Mouse (Mus musculus) stomach, embryonic 16.5 days (tissue): Measurements from ENCODE around the gene Prl8a9. TPM values are rescaled to one million over a fixed set of nuclear protein-coding genes. Genes with fewer than 3 reads are reported as not detected.

Experiments used
- ATAC-seq: fragments of 200-750 bp; cut with Nextera tagmentation; 2 replicates; pipeline ENCODE4 v1.8.0; 2017; ENCODE audit warnings: moderate number of reproducible peaks, moderate TSS enrichment; ENCODE audit not compliant: insufficient read depth, low FRiP score
- H3K27ac ChIP-seq: fragments of 300-500 bp; sonication (generic); 2 replicates; pipeline ENCODE4 v1.5.1; 2014; ENCODE audit warnings: low read length
- H3K27me3 ChIP-seq: fragments of 300-500 bp; sonication (generic); 2 replicates; pipeline ENCODE4 v1.6.1; 2014; ENCODE audit warnings: low read length, control low read depth, mixed read lengths; ENCODE audit not compliant: control insufficient read depth, insufficient read depth
- H3K36me3 ChIP-seq: fragments of 300-500 bp; sonication (generic); 2 replicates; pipeline ENCODE4 v1.6.1; 2014; ENCODE audit warnings: low read length; ENCODE audit not compliant: control insufficient read depth, insufficient read depth
- H3K4me1 ChIP-seq: fragments of 300-500 bp; sonication (generic); 2 replicates; pipeline ENCODE4 v1.6.1; 2014; ENCODE audit warnings: low read length, control low read depth, mixed read lengths; ENCODE audit not compliant: control insufficient read depth, insufficient read depth
- H3K4me2 ChIP-seq: fragments of 300-500 bp; sonication (generic); 2 replicates; pipeline ENCODE4 v1.6.1; 2014; ENCODE audit warnings: low read depth, low read length, mixed read lengths
- H3K4me3 ChIP-seq: fragments of 300-500 bp; sonication (generic); replicated peaks from 2 replicates; pipeline ENCODE4 v1.5.1; 2014; ENCODE audit warnings: mild to moderate bottlenecking, low read length
- H3K9ac ChIP-seq: fragments of 300-500 bp; sonication (generic); 2 replicates; pipeline ENCODE4 v1.6.1; 2014; ENCODE audit warnings: low read length
- H3K9me3 ChIP-seq: fragments of 300-500 bp; sonication (generic); replicated peaks from 2 replicates; pipeline ENCODE4 v1.6.1; 2016; ENCODE audit warnings: low read length, control low read depth; ENCODE audit not compliant: control insufficient read depth
- WGBS: fragments of 180-500 bp; shearing (Covaris S2); extraction: QIAGEN DNeasy Blood & Tissue Kit; methylation state at CpG from one replicate; pipeline ENCODE4 v1.1.7; 2014; 5-methylcytosine and 5-hydroxymethylcytosine counted together
- polyA plus RNA-seq: library from polyadenylated mRNA; unstranded; fragments of >200 nt; fragmentation: Nextera tagmentation; extraction: Ambion mirVana; gene quantifications from 2 replicates; pipeline ENCODE4 v1.2.1, GENCODE M21; 2015

The Prl8a9 gene
- polyA plus RNA-seq, result not detected in 2 replicates

DNA sequence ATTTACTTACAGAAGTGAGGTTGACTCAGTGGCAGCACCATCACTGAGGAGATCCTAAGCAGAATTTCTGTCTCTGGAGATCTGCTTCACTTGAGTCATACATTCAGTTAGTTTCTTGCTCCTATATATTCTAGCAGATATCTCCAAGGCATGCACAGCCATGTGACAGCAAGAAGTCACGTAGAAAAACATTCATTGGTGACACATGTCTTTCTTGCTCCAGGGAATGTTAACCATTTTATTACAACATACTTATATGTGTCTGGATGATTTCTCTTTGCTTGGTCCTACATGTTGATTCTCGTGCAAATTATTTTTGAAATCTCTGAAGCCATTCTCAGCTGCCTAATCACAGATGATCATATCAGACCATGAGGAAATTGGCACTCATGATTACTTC lies at the start of gene Prl8a9:
Prl8a9 (minus strand) TSS at position 101 of the 400 bp plus-strand sequence.
- Histone ChIP-seq H3K4me3 (no peak within 1 kb of the TSS), H3K9me3 (no peaks in the 10 kb centered on the region)

DNA sequence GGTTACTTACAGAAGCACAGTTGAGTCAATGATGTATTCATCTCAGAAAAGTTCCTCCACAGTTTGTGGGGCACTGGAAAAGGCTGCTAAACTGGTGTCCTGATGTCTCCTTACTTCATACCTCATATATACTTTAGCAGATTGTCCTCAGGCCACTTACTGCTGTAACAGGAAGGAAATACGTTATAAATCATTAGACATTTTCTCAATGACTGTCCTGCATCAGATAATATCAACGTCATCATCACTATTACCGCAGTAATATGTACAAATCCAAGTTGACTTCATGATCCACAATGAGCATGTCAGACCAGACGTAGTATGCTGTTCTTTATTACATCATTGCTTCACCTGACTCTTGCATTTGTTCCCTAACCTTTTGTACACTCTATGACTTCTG lies 46.1 kb upstream of the Prl8a9 start, which contains the start of gene Prl7b1:
Prl7b1 (minus strand) TSS at position 101 of the 400 bp plus-strand sequence.
- Histone ChIP-seq H3K4me1 (no peaks in the 10 kb centered on the region), H3K4me3 (no peak within 1 kb of the TSS), H3K9ac (no peak within 1 kb of the TSS), H3K27ac (no peak within 1 kb of the TSS), H3K4me2 (no peak within 1 kb of the TSS), H3K9me3 (no peaks in the 10 kb centered on the region), H3K36me3 (no peaks in the 10 kb centered on the region), H3K27me3 (no peaks in the 10 kb centered on the region)
- no peak for ATAC-seq
- WGBS, result 70% methylated on average over 4 of the region's 4 CpGs

More for the DNA sequence above, at the start of gene Prl8a9:
- ATAC-seq, result no peak
- Histone ChIP-seq H3K36me3 (no peaks in the 10 kb centered on the region), H3K4me2 (no peak within 1 kb of the TSS), H3K4me1 (no peaks in the 10 kb centered on the region), H3K27me3 (no peaks in the 10 kb centered on the region), H3K9ac (no peak within 1 kb of the TSS), H3K27ac (no peak within 1 kb of the TSS)
- WGBS, result 85% methylated on average over 2 of the region's 2 CpGs

- Histone ChIP-seq H3K36me3 (no peaks in the 10 kb centered on the region), H3K27me3 (no peaks in the 10 kb centered on the region), H3K27ac (no peak within 1 kb of the TSS), H3K4me1 (no peaks in the 10 kb centered on the region), H3K9me3 (no peaks in the 10 kb centered on the region), H3K4me2 (no peak within 1 kb of the TSS), H3K4me3 (no peak within 1 kb of the TSS), H3K9ac (no peak within 1 kb of the TSS)
- WGBS, result 67% methylated on average over 2 of the region's 2 CpGs
- ATAC-seq, result no peak
Observed at GRCm38 (mm10) chr13:27582071-27582470, 17.7 kb upstream of the Prl8a9 start, which contains the start of gene Prl8a1. TSS of gene Prl8a1 (minus strand) at chr13:27582171.

- no peak for ATAC-seq
- Histone ChIP-seq H3K9ac (no peak overlapping the region), H3K4me1 (no peaks in the 10 kb centered on the region), H3K27ac (no peak overlapping the region), H3K4me2 (no peak overlapping the region), H3K9me3 (no peaks in the 10 kb centered on the region), H3K27me3 (no peaks in the 10 kb centered on the region), H3K4me3 (no peak overlapping the region), H3K36me3 (no peaks in the 10 kb centered on the region)
Observed at GRCm38 (mm10) chr13:27553336-27553735, 11.1 kb downstream of the Prl8a9 start.

- Histone ChIP-seq H3K4me3 (no peak overlapping the region), H3K27me3 (no peaks in the 10 kb centered on the region), H3K4me2 (no peak overlapping the region), H3K27ac (no peak overlapping the region), H3K4me1 (no peaks in the 10 kb centered on the region), H3K36me3 (no peaks in the 10 kb centered on the region), H3K9me3 (no peaks in the 10 kb centered on the region), H3K9ac (no peak overlapping the region)
- no peak for ATAC-seq
- WGBS, result 82% methylated on average over 4 of the region's 4 CpGs
Observed at GRCm38 (mm10) chr13:27523156-27523555, 41.2 kb downstream of the Prl8a9 start.

- no peak for ATAC-seq
- WGBS, result 83% methylated on average over 4 of the region's 4 CpGs
- H3K9me3 ChIP-seq, result no peaks in the 10 kb centered on the region
Observed at GRCm38 (mm10) chr13:27513117-27513516, 51.3 kb downstream of the Prl8a9 start, which contains the start of gene Prl8a8. TSS of gene Prl8a8 (minus strand) at chr13:27513217.

More at GRCm38 (mm10) chr13:27513117-27513516, 51.3 kb downstream of the Prl8a9 start, which contains the start of gene Prl8a8:
- Histone ChIP-seq H3K4me1 (no peaks in the 10 kb centered on the region), H3K4me3 (no peak within 1 kb of the TSS), H3K9ac (no peak within 1 kb of the TSS), H3K27me3 (no peaks in the 10 kb centered on the region), H3K27ac (no peak within 1 kb of the TSS), H3K36me3 (no peaks in the 10 kb centered on the region), H3K4me2 (no peak within 1 kb of the TSS)

Other genes with a start within 250 kb of the Prl8a9 start
- not detected in 2 replicates for gene Prl8a2, start 218.9 kb downstream of the Prl8a9 start, polyA plus RNA-seq
- not detected in 2 replicates for gene Prl2b1, start 173.8 kb downstream of the Prl8a9 start, polyA plus RNA-seq
- not detected in 2 replicates for gene Prl8a6, start 125.9 kb downstream of the Prl8a9 start, polyA plus RNA-seq
- not detected in 2 replicates for gene Prl8a8, start 51.4 kb downstream of the Prl8a9 start, polyA plus RNA-seq
- not detected in 2 replicates for gene Prl8a1, start 17.6 kb upstream of the Prl8a9 start, polyA plus RNA-seq
- not detected in 2 replicates for gene Prl7b1, start 46.0 kb upstream of the Prl8a9 start, polyA plus RNA-seq
- not detected in 2 replicates for gene Prl7a1, start 77.9 kb upstream of the Prl8a9 start, polyA plus RNA-seq
- gene Prl7a2, start 103.4 kb upstream of the Prl8a9 start, polyA plus RNA-seq, result not detected in 2 replicates
- not detected in 2 replicates for gene Prl7d1, start 152.1 kb upstream of the Prl8a9 start, polyA plus RNA-seq
- gene Prl7c1, start 216.2 kb upstream of the Prl8a9 start, polyA plus RNA-seq, result not detected in 2 replicates
- gene Prl2a1, start 237.0 kb upstream of the Prl8a9 start, polyA plus RNA-seq, result not detected in 2 replicates